Mouse (Mus musculus): ENCODE results near the gene Polr2l.

Polr2l gene

GRCm38 (mm10) chr7:141475011-141475804 is at the start of gene Polr2l, which contains the start of gene Tspan4:
TSS of gene Polr2l (minus strand) at chr7:141475132.
TSS of gene Tspan4 (plus strand) at chr7:141475240.
- peak; percentile 88 for DNase-seq (ENCODE audit: low read depth, low spot score)

- DNase-seq (ENCODE audit: low read depth, low spot score): no peak
These were observed 49.3 kb upstream of the Polr2l start for GRCm38 (mm10) chr7:141524271-141524670.

- no peak for DNase-seq (ENCODE audit: low read depth, low spot score)
These were observed 48.1 kb upstream of the Polr2l start for GRCm38 (mm10) chr7:141523007-141523406.

- DNase-seq (ENCODE audit: low read depth, low spot score): no peak
These were observed 44.9 kb upstream of the Polr2l start for GRCm38 (mm10) chr7:141519795-141520194.

GRCm38 (mm10) chr7:141518926-141519325 is 44.0 kb upstream of the Polr2l start:
- DNase-seq (ENCODE audit: low read depth, low spot score): no peak

- DNase-seq (ENCODE audit: low read depth, low spot score): no peak
These were observed 43.4 kb upstream of the Polr2l start for GRCm38 (mm10) chr7:141518296-141518695.

GRCm38 (mm10) chr7:141517638-141518037 is 42.7 kb upstream of the Polr2l start:
- DNase-seq (ENCODE audit: low read depth, low spot score): no peak

GRCm38 (mm10) chr7:141510681-141511191 is 35.8 kb upstream of the Polr2l start:
- no peak for DNase-seq (ENCODE audit: low read depth, low spot score)

- no peak for DNase-seq (ENCODE audit: low read depth, low spot score)
These were observed 35.3 kb upstream of the Polr2l start for GRCm38 (mm10) chr7:141510196-141510595.

- no peak for DNase-seq (ENCODE audit: low read depth, low spot score)
These were observed 33.2 kb upstream of the Polr2l start for GRCm38 (mm10) chr7:141508160-141508559.

GRCm38 (mm10) chr7:141506278-141506677 is 31.3 kb upstream of the Polr2l start:
- DNase-seq (ENCODE audit: low read depth, low spot score): no peak

GRCm38 (mm10) chr7:141502556-141502905 is 27.6 kb upstream of the Polr2l start:
- DNase-seq (ENCODE audit: low read depth, low spot score): no peak

- no peak for DNase-seq (ENCODE audit: low read depth, low spot score)
These were observed 27.1 kb upstream of the Polr2l start for GRCm38 (mm10) chr7:141501820-141502555.

GRCm38 (mm10) chr7:141497600-141497999 is 22.7 kb upstream of the Polr2l start:
- no peak for DNase-seq (ENCODE audit: low read depth, low spot score)

- DNase-seq (ENCODE audit: low read depth, low spot score): no peak
These were observed 21.0 kb upstream of the Polr2l start for GRCm38 (mm10) chr7:141495940-141496339.

- DNase-seq (ENCODE audit: low read depth, low spot score): no peak
These were observed 20.4 kb upstream of the Polr2l start for GRCm38 (mm10) chr7:141495379-141495778.

- no peak for DNase-seq (ENCODE audit: low read depth, low spot score)
These were observed 18.8 kb upstream of the Polr2l start for GRCm38 (mm10) chr7:141493729-141494128.

GRCm38 (mm10) chr7:141492738-141493137 is 17.8 kb upstream of the Polr2l start:
- no peak for DNase-seq (ENCODE audit: low read depth, low spot score)

- peak; percentile 48 for DNase-seq (ENCODE audit: low read depth, low spot score)
These were observed 16.2 kb upstream of the Polr2l start for GRCm38 (mm10) chr7:141491151-141491550.

- no peak for DNase-seq (ENCODE audit: low read depth, low spot score)
These were observed 12.2 kb upstream of the Polr2l start for GRCm38 (mm10) chr7:141487141-141487540.

GRCm38 (mm10) chr7:141486239-141486638 is 11.3 kb upstream of the Polr2l start:
- DNase-seq (ENCODE audit: low read depth, low spot score): no peak

- no peak for DNase-seq (ENCODE audit: low read depth, low spot score)
These were observed 10.7 kb upstream of the Polr2l start for GRCm38 (mm10) chr7:141485606-141486005.

- no peak for DNase-seq (ENCODE audit: low read depth, low spot score)
These were observed 10.3 kb upstream of the Polr2l start for GRCm38 (mm10) chr7:141485186-141485585.

Data from ES-CJ7 (cell line).